Comparison of ENCODE assay signal across 25 mouse cellular contexts in the genomic region with DNA sequence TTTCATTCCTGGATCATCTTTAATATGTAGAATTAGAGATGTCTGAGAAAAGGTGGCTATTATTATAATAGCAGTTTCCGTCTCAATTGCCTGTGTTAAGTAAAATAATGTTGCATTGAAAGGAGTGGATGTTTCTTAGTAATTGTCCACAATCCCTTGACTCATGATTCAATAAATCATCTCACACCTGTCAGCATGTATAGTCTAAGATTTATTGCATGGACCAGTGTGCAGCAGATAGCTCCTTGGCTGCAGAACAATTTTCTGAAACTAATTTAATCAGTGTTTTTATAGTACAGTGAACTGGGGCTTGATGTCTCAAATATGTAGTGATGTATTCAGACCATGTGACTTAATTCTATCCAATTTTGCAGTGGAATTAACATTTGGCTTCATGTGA. TPM values are rescaled to one million over a fixed set of nuclear protein-coding genes. Genes with fewer than 3 reads are reported as not detected.
DNase-seq lines count a peak whose midpoint lies in the region; ATAC-seq and TF ChIP-seq lines count a peak whose summit lies in the region.
"Had no signal": no experiment of that assay in that cellular context is flagged by ENCODE, and none has a peak within 500 bp of the region (broad histone marks: within the 10 kb centered on the region; RNA-seq: fewer than 3 reads in every experiment).

No protein-coding gene starts in this region.

- no peak for TF ChIP-seq EP300 in lung, postnatal 0 days (IDR thresholded peaks at IDR 0.05)

- H3K4me1 ChIP-seq in heart, embryonic 13.5 days, result peaks cover 13% of the 10 kb centered on the region
- no peaks in the 10 kb centered on the region for H3K4me1 ChIP-seq in hindbrain, embryonic 13.5 days (replicated peaks)
- H3K4me1 ChIP-seq in hindbrain, embryonic 12.5 days, result no peaks in the 10 kb centered on the region
- no peaks in the 10 kb centered on the region for H3K4me1 ChIP-seq in embryonic fibroblast, embryonic 13.5 days (ENCODE audit: control insufficient read depth, insufficient read depth, low read length)
- no peaks in the 10 kb centered on the region for H3K4me1 ChIP-seq in forebrain, embryonic 16.5 days (replicated peaks; ENCODE audit: control insufficient read depth, insufficient read depth, low read length)
- no peaks in the 10 kb centered on the region for H3K4me1 ChIP-seq in lung, postnatal 0 days (ENCODE audit: insufficient read depth, low read depth, low read length)
- H3K4me1 ChIP-seq: embryonic facial prominence, embryonic 12.5 days; embryonic facial prominence, embryonic 15.5 days; hindbrain, embryonic 15.5 days; intestine, embryonic 15.5 days; kidney, embryonic 15.5 days had no signal

- peak overlapping the region; percentile 53; the same call in 1 of the 2 replicates for H3K27ac ChIP-seq in heart, embryonic 13.5 days (replicated peaks)
- no peak overlapping the region for H3K27ac ChIP-seq in hindbrain, embryonic 13.5 days
- no peak overlapping the region for H3K27ac ChIP-seq in hindbrain, embryonic 12.5 days
- H3K27ac ChIP-seq in embryonic fibroblast, embryonic 13.5 days (ENCODE audit: insufficient read depth, low read length), result peak overlapping the region; percentile 71
- H3K27ac ChIP-seq in forebrain, embryonic 16.5 days (ENCODE audit: low read length), result no peak overlapping the region
- H3K27ac ChIP-seq in lung, postnatal 0 days (ENCODE audit: low read length), result no peak overlapping the region
- H3K27ac ChIP-seq: embryonic facial prominence, embryonic 12.5 days; embryonic facial prominence, embryonic 15.5 days; forebrain, embryonic 10.5 days; forebrain, embryonic 13.5 days; hindbrain, embryonic 15.5 days; intestine, embryonic 15.5 days; kidney, embryonic 15.5 days had no signal

- H3K9me3 ChIP-seq in heart, embryonic 13.5 days, result no peaks in the 10 kb centered on the region
- H3K9me3 ChIP-seq in hindbrain, embryonic 13.5 days, result no peaks in the 10 kb centered on the region
- no peaks in the 10 kb centered on the region for H3K9me3 ChIP-seq in hindbrain, embryonic 12.5 days (replicated peaks)
- no peaks in the 10 kb centered on the region for H3K9me3 ChIP-seq in forebrain, embryonic 16.5 days (ENCODE audit: control insufficient read depth, low read length)
- no peaks in the 10 kb centered on the region for H3K9me3 ChIP-seq in lung, postnatal 0 days (ENCODE audit: low read length)
- H3K9me3 ChIP-seq: embryonic facial prominence, embryonic 12.5 days; embryonic facial prominence, embryonic 15.5 days; forebrain, embryonic 10.5 days; forebrain, embryonic 13.5 days; hindbrain, embryonic 15.5 days; intestine, embryonic 15.5 days; kidney, embryonic 15.5 days had no signal

- H3ac ChIP-seq in C2C12 (ENCODE audit: control insufficient read depth, insufficient read length, low read depth), result no peak overlapping the region

- peaks cover 5% of the 10 kb centered on the region for H3K79me2 ChIP-seq in C2C12 (ENCODE audit: control insufficient read depth, insufficient read depth)

- H3K27me3 ChIP-seq in heart, embryonic 13.5 days (replicated peaks), result no peaks in the 10 kb centered on the region; the same call in 1 of the 2 replicates
- H3K27me3 ChIP-seq in hindbrain, embryonic 13.5 days, result peaks cover 9% of the 10 kb centered on the region; the same call in 1 of the 2 replicates
- H3K27me3 ChIP-seq in hindbrain, embryonic 12.5 days, result peaks cover under 1% of the 10 kb centered on the region; the same call in 1 of the 2 replicates
- no peaks in the 10 kb centered on the region for H3K27me3 ChIP-seq in C2C12 (ENCODE audit: control insufficient read depth, insufficient read depth, insufficient read length)
- no peaks in the 10 kb centered on the region; the same call in 1 of the 2 replicates for H3K27me3 ChIP-seq in forebrain, embryonic 16.5 days (replicated peaks; ENCODE audit: control insufficient read depth, insufficient read depth, low read length)
- no peaks in the 10 kb centered on the region for H3K27me3 ChIP-seq in lung, postnatal 0 days (replicated peaks; ENCODE audit: insufficient read depth, low read length)
- H3K27me3 ChIP-seq: embryonic facial prominence, embryonic 15.5 days; forebrain, embryonic 13.5 days; intestine, embryonic 15.5 days; kidney, embryonic 15.5 days; Patski had no signal

- 67% methylated on average over 1 of the region's 1 CpGs for WGBS in heart, embryonic 13.5 days
- 65% methylated on average over 1 of the region's 1 CpGs for WGBS in hindbrain, embryonic 13.5 days
- 77% methylated on average over 1 of the region's 1 CpGs for WGBS in hindbrain, embryonic 12.5 days
- 38% methylated on average over 1 of the region's 1 CpGs for WGBS in forebrain, embryonic 16.5 days
- WGBS in lung, postnatal 0 days, result 71% methylated on average over 1 of the region's 1 CpGs

- intact Hi-C loops in heart, postnatal 14 days (cut with DNase I), result no loop called here

- no peaks in the 10 kb centered on the region for H3K36me3 ChIP-seq in heart, embryonic 13.5 days
- H3K36me3 ChIP-seq in hindbrain, embryonic 13.5 days, result no peaks in the 10 kb centered on the region
- H3K36me3 ChIP-seq in hindbrain, embryonic 12.5 days, result no peaks in the 10 kb centered on the region
- H3K36me3 ChIP-seq in C2C12 (ENCODE audit: control insufficient read depth, insufficient read depth), result no peaks in the 10 kb centered on the region
- H3K36me3 ChIP-seq in forebrain, embryonic 16.5 days (ENCODE audit: control insufficient read depth, insufficient read depth), result no peaks in the 10 kb centered on the region
- H3K36me3 ChIP-seq in lung, postnatal 0 days (ENCODE audit: insufficient read depth, low read length), result no peaks in the 10 kb centered on the region
- H3K36me3 ChIP-seq: embryonic facial prominence, embryonic 12.5 days; embryonic facial prominence, embryonic 15.5 days; forebrain, embryonic 10.5 days; hindbrain, embryonic 15.5 days; intestine, embryonic 15.5 days; kidney, embryonic 15.5 days had no signal

- no peak for TF ChIP-seq POLR2A in embryonic fibroblast, embryonic 13.5 days (IDR thresholded peaks at IDR 0.05; ENCODE audit: low read depth, low read length)

- TF ChIP-seq CTCF in C2C12 (IDR thresholded peaks at IDR 0.05; ENCODE audit: control insufficient read depth, insufficient read depth, insufficient read length), result no peak
- TF ChIP-seq CTCF in embryonic fibroblast, embryonic 13.5 days (IDR thresholded peaks at IDR 0.05; ENCODE audit: borderline replicate concordance, insufficient read depth, low read length), result no peak
- TF ChIP-seq CTCF in lung, postnatal 0 days (IDR thresholded peaks at IDR 0.05), result no peak

- H3K79me3 ChIP-seq in C2C12 (ENCODE audit: low read depth), result peaks cover 3% of the 10 kb centered on the region

- ATAC-seq in heart, embryonic 13.5 days (ENCODE audit: extremely low read depth, insufficient number of reproducible peaks, low FRiP score, low TSS enrichment), result no peak
- ATAC-seq in hindbrain, embryonic 13.5 days (ENCODE audit: low FRiP score), result 0 out of 2 replicates have a peak, but pooled peaks have one; percentile 32
- no peak for ATAC-seq in hindbrain, embryonic 12.5 days (ENCODE audit: low FRiP score)
- ATAC-seq in forebrain, embryonic 16.5 days, result no peak
- ATAC-seq in lung, postnatal 0 days, result no peak
- ATAC-seq: forebrain, embryonic 13.5 days; intestine, embryonic 15.5 days; Patski had no signal

- no peak overlapping the region for H3K9ac ChIP-seq in heart, embryonic 13.5 days
- no peak overlapping the region for H3K9ac ChIP-seq in hindbrain, embryonic 13.5 days
- H3K9ac ChIP-seq in hindbrain, embryonic 12.5 days, result no peak overlapping the region
- H3K9ac ChIP-seq in forebrain, embryonic 16.5 days (replicated peaks; ENCODE audit: low read depth, low read length), result no peak overlapping the region
- H3K9ac ChIP-seq in lung, postnatal 0 days (replicated peaks; ENCODE audit: low read depth), result no peak overlapping the region
- H3K9ac ChIP-seq: embryonic facial prominence, embryonic 12.5 days; embryonic facial prominence, embryonic 15.5 days; forebrain, embryonic 13.5 days; hindbrain, embryonic 15.5 days; intestine, embryonic 15.5 days; kidney, embryonic 15.5 days had no signal

- no peak overlapping the region for H3K4me2 ChIP-seq in heart, embryonic 13.5 days
- no peak overlapping the region for H3K4me2 ChIP-seq in hindbrain, embryonic 13.5 days
- H3K4me2 ChIP-seq in hindbrain, embryonic 12.5 days (replicated peaks), result no peak overlapping the region
- H3K4me2 ChIP-seq in forebrain, embryonic 16.5 days (ENCODE audit: low read length), result no peak overlapping the region
- no peak overlapping the region for H3K4me2 ChIP-seq in lung, postnatal 0 days (replicated peaks; ENCODE audit: low read depth, low read length)
- H3K4me2 ChIP-seq: embryonic facial prominence, embryonic 12.5 days; embryonic facial prominence, embryonic 15.5 days; forebrain, embryonic 13.5 days; hindbrain, embryonic 15.5 days; intestine, embryonic 15.5 days; kidney, embryonic 15.5 days had no signal

- no peak for DNase-seq in heart, postnatal 14 days
- DNase-seq in lung, postnatal 0 days (ENCODE audit: low spot score), result no peak
- DNase-seq: adrenal gland, adult 2 months; adrenal gland, postnatal 14 days; cerebellum, adult 11 months; cerebellum, adult 2 months; cerebellum, adult 9-11 months; cerebellum, postnatal 25 days; gastrocnemius, postnatal 25 days; kidney, adult 11 months; kidney, adult 8-10 months had no signal

- no peak overlapping the region for H3K4me3 ChIP-seq in heart, embryonic 13.5 days
- H3K4me3 ChIP-seq in hindbrain, embryonic 13.5 days, result no peak overlapping the region
- no peak overlapping the region for H3K4me3 ChIP-seq in hindbrain, embryonic 12.5 days
- no peak overlapping the region for H3K4me3 ChIP-seq in C2C12 (ENCODE audit: insufficient read depth, poor library complexity, severe bottlenecking)
- H3K4me3 ChIP-seq in embryonic fibroblast, embryonic 13.5 days (ENCODE audit: insufficient read depth, low read length), result no peak overlapping the region
- no peak overlapping the region for H3K4me3 ChIP-seq in forebrain, embryonic 16.5 days (replicated peaks; ENCODE audit: low read length)
- H3K4me3 ChIP-seq in lung, postnatal 0 days (ENCODE audit: low read depth, low read length), result no peak overlapping the region
- H3K4me3 ChIP-seq: embryonic facial prominence, embryonic 12.5 days; embryonic facial prominence, embryonic 15.5 days; forebrain, embryonic 10.5 days; forebrain, embryonic 13.5 days; hindbrain, embryonic 15.5 days; intestine, embryonic 15.5 days; kidney, embryonic 15.5 days had no signal

TF ChIP-seq in C2C12, 6 proteins besides CTCF, POLR2A, EP300 and RAD21 (continues in another document):
- TF ChIP-seq FOSL1 (IDR thresholded peaks at IDR 0.05; ENCODE audit: insufficient read depth, low read length, poor library complexity, severe bottlenecking), result no peak

RNA-seq across cellular contexts. Expression of a gene that starts 58.9 kb away (rescaled TPM):
- 101 and 109 TPM in 2 replicates for polyA plus RNA-seq in heart, embryonic 13.5 days (2015; fragmentation: Nextera tagmentation; extraction: Ambion mirVana)
- total RNA-seq in heart, postnatal 14 days (2021), result 10 to 100 TPM; 38.7 to 77.5 TPM
- polyA plus RNA-seq in hindbrain, embryonic 13.5 days (2015; fragmentation: Nextera tagmentation; extraction: Ambion mirVana), result 169 and 177 TPM in 2 replicates
- polyA plus RNA-seq in hindbrain, embryonic 12.5 days (2016; fragmentation: Nextera tagmentation; extraction: Ambion mirVana), result 169 and 249 TPM in 2 replicates
- polyA plus RNA-seq in C2C12 (2012; fragmentation: generic; extraction: Trizol), result 42.3 TPM
- polyA plus RNA-seq in embryonic fibroblast, embryonic 13.5 days (2011; ENCODE audit: insufficient read length, low read depth, missing spikeins), result 44.5 and 62.1 TPM in 2 replicates
- 174 and 293 TPM in 2 replicates for polyA plus RNA-seq in forebrain, embryonic 16.5 days (2015; fragmentation: Nextera tagmentation; extraction: Ambion mirVana)
- polyA plus RNA-seq in lung, postnatal 0 days (2015; fragmentation: Nextera tagmentation; extraction: Ambion mirVana), result 90.2 and 116 TPM in 2 replicates

Comparison
In these comparisons a context has a peak if more than half of its experiments do, and no peak if none do; other contexts are left out.
1. H3K27ac ChIP-seq: peak in heart, embryonic 13.5 days (single experiment) and embryonic fibroblast, embryonic 13.5 days (single experiment); none in hindbrain, embryonic 13.5 days (single experiment), hindbrain, embryonic 12.5 days (single experiment), forebrain, embryonic 16.5 days (single experiment) and lung, postnatal 0 days (single experiment).